Mouse (Mus musculus) neural tube, embryonic 10.5 days (tissue): ENCODE measurements around the gene Ptrhd1.

ENCODE experiments used
- DNase-seq: peaks from one replicate; pipeline ENCODE4 v3.0.0-alpha.2; 2017; ENCODE audit warnings: low spot score; ENCODE audit errors: extremely low spot score

Ptrhd1 gene

DNA sequence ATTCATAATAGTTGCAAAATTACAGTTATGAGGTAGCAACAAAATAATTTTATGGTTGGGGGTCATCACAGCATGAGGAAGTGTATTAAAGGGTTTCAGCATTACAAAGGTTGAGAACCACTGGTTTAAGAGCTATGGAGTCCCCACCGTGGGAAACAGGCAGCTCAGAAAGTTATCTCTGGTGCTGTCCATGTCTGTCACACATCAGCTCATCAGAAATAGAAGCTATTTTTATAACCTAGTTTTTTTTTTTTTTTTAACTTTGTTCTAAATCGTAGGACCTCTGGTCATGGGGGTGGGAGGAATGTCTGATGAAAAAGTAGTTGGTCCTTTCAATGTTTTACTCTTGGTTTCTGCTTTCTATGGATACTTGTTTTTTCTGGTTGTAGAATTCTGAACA, 10.0 kb downstream of the Ptrhd1 start:
- no peak for DNase-seq

DNA sequence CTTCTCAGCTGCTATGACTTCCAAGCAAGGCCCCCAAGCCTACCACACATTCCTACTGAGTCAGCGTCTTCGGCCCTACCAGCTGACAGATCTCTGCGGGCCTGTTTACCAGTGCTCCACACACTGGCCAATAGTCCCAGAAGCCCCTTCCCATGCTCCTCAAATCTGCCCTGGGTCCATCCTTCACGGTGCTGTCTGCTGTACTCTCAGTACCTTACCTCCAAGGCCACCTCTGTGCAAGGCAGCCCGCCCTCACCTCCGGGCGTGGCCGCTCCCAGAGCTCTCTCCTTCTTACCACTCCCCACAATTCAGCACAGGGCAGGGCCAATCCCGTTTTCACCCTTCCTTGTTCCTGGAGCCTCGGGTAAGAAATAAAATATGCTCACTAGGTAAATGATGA, 11.9 kb downstream of the Ptrhd1 start:
- DNase-seq = no peak

DNA sequence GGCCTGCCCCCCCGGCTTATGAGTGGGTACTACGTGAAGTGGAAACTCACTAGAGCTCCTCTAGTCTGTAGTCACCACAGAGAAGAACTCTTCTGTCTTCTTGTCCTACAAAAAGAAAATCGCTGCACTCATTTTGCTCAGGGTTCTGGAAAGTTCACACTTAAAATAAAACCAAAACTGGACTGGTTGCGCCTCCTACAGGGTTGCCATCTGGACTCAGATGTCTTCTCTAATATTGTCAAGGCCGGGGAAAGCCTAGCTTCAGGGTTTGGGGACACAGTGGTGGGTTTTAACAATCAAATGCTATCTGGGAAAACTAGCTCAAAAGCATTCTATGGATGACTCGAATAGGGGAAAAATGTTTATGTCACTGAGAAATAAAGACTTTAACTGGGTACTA, 16.0 kb downstream of the Ptrhd1 start:
- no peak for DNase-seq

DNA sequence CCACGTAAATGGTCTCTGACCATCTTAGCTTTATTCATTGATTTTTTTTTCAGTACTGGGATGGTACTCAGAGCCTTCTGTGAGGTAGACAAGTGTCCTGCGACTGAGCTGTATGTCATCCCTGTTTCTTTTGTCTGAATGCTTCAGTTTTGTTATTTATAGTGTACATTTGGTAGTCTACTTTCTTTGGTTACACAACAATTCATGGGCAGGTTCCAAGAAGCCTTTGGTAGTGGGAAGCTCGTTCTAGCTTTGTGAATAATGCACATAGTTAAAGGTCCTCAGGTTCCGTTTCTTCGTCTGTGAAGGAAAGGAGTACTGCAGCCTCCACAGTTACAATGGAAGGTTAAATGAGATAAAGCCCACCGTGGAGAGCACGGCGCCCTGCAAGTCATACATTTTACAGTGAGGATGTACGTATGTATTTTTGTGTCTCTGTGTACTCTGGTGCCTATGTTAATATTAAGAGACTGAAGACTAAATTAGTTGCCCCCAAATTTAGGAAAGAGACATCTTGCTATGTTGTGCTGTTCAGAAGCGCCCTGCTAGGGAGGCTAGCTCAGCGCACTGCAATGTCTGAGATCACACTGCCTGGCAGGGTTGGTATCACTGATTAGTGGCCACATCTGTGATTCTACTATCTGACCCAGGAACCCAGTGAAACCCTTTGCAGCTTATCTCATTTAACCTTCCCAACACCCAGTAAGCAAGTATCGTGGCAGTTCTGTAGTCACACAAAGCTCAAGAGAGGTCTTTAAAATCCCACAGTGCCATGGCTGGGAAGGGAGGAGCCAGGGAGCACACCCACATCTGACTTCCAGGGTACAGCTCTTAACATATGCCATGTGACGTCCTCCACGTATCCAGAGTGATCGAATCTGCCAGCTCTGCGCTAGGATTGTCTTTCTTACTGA, 19.2 kb downstream of the Ptrhd1 start:
- no peak for DNase-seq

- no peak for DNase-seq
These were observed 33.9 kb downstream of the Ptrhd1 start for GRCm38 (mm10) chr12:4267765-4268164.

- DNase-seq = no peak
These were observed 37.3 kb downstream of the Ptrhd1 start for GRCm38 (mm10) chr12:4271078-4271477.

GRCm38 (mm10) chr12:4278978-4279755, 45.3 kb downstream of the Ptrhd1 start:
- no peak for DNase-seq

GRCm38 (mm10) chr12:4279878-4280277, 46.1 kb downstream of the Ptrhd1 start:
- no peak for DNase-seq

GRCm38 (mm10) chr12:4285186-4285585, 51.4 kb downstream of the Ptrhd1 start:
- no peak for DNase-seq
